Mouse (Mus musculus): ENCODE measurements around the gene Car5b.

Gene Car5b

DNA sequence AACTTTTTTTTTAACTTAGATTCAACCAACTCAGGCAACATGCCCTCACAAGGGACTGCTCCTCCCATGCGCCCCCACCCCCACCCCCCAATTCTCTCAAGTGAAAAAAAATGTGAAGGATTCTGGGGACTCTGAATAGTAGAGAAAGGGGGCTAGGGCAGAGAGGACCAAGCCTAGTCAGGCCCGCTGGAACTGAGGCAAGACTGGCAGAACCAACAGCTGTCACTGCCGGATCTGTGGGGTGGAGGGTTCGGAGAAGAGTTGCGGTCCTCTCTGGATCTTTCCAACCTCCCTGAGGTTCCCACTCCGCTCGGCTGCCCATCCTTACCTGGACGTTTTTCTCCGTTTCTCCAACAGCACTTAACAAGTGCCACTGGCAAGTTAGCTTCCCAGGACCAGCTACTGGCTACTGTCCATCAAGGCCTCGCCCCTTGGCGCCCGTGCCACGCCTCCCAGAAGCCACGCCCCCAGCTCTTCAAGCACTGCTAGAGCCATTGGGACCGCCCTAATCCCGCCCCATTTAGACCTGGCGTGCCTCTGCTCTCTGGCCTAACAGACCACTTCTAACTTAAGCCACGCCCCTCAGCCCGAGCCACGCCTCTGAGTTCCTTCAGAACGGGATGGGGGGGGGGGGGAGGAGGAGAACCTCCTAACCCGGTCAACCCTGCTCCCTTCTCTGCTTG is at the start of gene Car5b:
Gene Car5b, minus strand, starts transcription at position 391 of the 683 bp plus-strand sequence.
- in situ Hi-C loops (cut with MboI, MseI) = no loop called here

DNA sequence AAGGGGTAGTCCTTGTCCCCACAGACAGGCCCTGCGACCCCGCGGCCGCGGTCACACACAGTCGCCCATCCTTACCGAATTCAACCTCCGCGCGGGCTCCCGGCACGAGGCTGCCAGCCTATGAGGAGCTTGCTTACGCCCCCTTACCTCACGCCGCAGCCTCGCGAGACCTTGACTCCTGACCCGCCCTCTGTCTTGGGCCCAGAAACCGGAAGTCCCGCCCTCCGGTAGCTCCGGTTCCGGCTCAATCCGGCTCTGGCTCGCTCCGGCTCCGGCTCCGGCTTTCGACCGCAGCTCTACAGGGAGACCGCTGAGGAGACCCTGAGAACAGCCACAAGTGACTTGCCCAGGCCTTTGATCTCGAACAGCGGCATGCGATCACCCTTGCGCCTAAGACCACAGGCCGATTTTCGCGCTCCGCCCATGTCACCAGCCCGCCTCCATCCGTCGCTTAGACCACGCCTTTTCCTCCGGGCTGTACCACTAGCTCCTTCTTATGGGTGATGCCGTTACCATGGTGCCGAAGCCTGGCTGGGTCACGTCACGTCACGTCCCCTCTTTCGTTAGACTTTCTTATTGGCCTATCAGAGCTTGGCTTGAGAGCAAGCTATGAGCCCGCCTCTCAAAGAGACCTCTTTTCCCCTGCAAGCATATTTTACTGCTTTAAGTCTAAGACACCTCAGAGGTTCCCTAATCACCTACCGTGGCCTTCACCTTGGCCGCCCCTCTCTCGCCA is 48.4 kb upstream of the Car5b start, which contains the start of gene Siah1b:
Gene Siah1b, minus strand, starts transcription at position 454 of the 736 bp plus-strand sequence.
- in situ Hi-C loops (cut with MboI, MseI) = loop anchor here in 1 of 2 experiments (10.0 kb wide), 1 partner anchor 339 kb away; the partner anchor contains the start of gene Piga

DNA sequence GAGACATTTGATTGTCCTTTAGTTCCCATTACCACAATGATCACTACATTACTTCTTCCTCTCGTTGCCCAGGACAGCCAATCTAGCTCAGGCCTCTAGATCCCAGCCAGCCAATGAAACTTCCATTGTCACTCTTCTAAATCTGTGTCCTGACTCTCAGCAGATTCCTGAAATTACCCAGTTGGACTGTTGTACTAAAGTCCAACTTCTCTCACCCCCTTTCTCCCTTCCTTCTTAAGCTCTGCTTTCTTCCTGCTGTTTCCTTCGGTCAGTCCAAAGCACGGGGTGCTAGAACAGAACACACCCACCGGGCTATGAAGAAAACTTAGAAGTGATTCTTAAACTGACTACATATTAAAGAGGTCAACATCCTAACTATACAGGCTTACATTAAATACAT is 41.2 kb upstream of the Car5b start:
- in situ Hi-C loops (cut with MboI, MseI) = loop anchor here (5.0 to 10.0 kb wide), 2 partner anchors 132 to 1104 kb away; partner anchors contain the start of gene S100g (in 1 of the 2)

DNA sequence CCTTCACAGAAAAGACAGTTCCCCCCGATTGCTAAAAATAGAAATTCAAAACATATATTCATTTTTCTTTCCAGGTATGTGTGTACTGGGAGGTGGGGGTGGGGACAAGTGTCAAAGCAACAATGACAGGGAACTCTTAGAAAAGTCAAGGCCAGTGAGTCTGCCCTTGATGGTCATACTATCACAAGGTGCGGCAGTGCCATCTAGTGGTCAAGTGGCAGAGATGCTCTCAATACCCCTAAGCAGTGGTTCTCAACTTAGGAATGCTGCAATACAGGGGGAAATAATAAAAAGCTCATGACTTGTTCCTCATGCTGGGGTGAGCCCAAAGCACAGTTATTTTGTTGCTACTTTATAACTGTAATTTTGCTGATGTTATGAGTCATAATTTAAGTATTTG is 38.4 kb upstream of the Car5b start:
- in situ Hi-C loops (cut with MboI, MseI) = loop anchor here (5.0 to 10.0 kb wide), 2 partner anchors 129 to 1101 kb away; partner anchors contain the start of gene S100g (in 1 of the 2)

DNA sequence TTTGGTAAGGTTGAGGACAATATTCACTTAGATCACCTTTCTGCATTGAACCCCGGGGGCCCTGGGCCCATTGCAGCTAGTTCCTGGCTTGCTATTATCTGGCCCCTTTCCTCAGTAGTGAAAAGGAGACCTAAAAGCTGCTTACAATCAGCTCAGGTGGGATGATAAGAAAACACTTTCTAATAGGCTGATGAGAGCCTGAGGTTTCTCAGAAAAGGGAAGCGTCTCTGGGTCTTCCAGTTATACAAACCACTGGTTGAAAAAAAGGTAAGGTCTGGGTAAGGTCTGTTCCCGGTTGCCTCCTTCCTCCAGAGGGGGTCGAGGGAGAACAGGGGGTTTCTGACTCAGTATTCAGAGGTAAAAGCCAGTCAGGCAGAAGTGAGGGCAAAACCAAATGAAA is 31.3 kb upstream of the Car5b start:
- in situ Hi-C loops (cut with MboI, MseI) = no loop called here

DNA sequence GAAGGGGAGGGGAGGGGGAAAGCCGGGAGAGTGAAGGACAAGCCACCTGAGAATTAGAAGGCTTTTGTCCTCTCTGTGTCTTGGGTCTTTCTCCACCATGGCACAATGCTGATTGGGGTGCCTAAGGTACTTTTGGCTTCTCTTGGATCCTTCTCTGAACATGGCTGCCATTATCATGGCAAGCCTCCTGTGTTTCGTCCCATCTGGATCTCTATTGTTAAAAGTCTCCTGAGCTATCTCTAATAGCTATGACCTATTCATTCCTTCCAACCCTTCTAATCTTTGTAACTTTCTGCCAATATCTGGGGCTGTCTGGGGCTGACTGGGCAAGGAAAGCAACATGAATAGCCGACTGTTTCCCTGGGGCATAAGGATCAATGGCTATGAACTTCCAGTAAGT is 30.7 kb upstream of the Car5b start:
- in situ Hi-C loops (cut with MboI, MseI) = no loop called here

DNA sequence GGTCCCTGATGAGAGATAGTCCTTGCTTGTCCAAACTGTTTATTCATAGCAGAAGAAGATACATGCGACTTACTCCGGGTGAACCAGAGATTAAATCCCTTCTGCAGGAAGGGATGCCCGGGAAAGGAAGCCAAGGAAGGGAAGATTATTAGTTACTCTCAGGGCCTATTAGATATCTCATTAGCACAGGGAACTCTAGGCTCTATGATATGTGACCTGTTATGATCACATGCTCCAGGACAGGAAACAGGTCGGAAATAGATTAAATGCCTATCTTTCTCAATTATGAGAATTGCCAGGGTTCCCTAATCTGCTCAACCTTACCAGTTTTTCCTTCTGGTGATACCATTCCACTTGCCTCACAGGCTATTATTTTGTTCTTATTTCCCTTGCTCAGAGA is 27.9 kb upstream of the Car5b start:
- in situ Hi-C loops (cut with MboI, MseI) = no loop called here

DNA sequence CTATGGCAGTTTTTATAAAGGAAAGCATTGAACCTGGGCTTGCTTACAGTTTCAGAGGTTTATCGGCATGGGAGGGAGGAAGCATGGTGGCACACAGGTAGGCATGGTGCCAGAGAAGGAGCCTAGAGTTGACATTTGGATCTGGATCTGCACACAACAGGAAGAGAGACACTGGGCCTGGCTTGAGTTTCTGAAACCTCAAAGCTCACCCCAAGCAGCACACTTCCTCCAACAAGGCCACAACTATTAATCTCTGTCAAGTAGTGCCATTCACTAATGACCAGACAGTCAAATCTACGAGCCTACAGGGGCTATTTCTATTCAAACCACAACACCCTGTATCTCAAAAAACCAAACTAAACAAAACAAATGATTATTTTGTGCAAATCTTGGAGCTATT is 18.9 kb upstream of the Car5b start:
- in situ Hi-C loops (cut with MboI, MseI) = no loop called here

DNA sequence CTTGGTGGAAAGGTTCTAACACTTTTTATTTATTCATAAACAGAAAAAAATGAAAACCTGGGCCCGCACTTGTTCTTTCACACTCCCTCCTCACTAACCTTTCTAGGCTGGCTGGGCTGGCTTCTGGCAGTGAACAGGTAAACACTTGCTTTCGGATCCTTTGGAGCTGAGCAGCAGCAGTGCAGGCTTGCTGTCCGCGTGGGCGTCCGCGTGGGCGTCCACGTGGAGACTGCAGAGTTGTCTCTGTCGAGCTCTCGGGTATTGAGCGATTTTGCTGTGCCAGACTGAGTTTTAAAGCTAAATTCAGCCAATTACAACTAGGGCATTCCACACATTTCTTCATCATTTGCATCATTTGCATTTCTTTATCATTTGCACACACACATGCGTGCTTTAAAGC is 14.3 kb upstream of the Car5b start:
- in situ Hi-C loops (cut with MboI, MseI) = no loop called here

DNA sequence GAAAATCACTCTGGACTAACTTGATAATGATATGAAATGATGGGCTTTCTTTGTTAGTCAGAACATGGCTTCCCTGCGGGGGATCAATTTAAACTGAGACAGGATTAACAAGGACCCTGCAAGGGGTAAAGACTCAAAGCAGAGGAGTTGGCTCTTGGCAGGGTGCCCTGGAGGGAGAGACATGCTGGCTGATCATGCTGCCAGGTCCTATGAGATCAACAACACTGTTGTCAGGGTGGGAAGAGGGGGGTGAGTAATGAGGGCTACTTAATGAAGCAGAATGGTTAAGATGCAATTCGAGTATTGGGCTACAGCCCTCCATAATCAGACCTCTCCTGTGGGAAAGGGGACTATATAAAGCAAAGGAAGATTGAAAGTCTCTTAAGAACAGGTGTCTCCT is 11.1 kb upstream of the Car5b start:
- in situ Hi-C loops (cut with MboI, MseI) = no loop called here

DNA sequence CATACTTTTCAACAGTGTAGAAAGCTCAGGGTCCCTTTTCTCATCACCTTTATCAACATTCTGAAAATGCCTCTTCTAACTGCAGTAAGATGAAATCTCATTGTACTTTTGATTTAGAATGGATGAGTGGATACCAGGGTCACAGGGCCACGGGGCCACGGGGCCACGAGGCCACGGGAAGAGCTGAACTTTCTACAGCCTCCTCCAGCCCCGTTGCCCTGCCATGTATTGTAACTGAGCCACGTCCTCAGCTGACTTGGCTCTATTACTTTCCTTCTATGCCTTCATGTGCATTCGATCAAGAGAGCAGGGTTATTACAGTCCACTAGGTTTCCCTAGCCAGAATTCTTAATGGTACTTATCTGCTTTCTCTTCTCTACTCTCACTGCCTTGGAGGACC is 8.1 kb upstream of the Car5b start:
- in situ Hi-C loops (cut with MboI, MseI) = no loop called here

DNA sequence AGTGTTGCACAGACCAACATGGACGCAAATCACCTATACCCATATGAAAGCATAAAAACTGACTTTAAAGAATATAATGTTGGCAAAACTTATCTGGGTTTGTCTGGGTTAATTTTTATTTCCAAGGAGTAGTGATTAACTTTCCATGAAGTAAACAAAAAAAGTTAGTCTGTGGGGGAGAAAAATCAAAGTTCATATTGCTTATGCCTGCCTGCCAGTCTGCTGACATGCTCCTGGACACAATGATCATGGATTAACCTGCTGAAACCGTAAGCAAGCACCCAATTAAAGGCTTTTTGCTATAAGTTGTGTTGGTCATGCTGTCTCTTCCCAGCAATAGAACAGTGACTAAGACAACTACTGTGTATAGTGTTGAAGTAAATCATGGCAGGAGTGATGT is 7.6 kb upstream of the Car5b start:
- in situ Hi-C loops (cut with MboI, MseI) = no loop called here

DNA sequence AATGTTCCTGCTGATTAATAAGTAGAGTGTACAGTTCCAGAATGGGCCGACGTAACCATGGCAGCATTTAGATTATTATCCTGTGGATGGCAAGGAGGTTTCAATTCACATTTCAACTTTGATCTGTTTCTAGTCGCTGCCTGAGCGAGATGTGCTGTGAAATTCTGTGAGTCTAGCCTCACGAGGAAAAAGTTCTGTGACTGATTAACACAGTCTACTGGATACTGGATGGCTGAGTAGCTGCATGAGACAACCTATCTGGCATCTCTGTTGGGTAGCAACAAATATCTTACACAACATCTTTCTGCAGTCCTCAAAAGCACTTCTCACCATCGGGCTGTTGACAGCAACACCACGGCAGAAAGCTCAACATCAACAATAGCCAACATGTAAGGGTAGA is 4.7 kb upstream of the Car5b start:
- in situ Hi-C loops (cut with MboI, MseI) = no loop called here

DNA sequence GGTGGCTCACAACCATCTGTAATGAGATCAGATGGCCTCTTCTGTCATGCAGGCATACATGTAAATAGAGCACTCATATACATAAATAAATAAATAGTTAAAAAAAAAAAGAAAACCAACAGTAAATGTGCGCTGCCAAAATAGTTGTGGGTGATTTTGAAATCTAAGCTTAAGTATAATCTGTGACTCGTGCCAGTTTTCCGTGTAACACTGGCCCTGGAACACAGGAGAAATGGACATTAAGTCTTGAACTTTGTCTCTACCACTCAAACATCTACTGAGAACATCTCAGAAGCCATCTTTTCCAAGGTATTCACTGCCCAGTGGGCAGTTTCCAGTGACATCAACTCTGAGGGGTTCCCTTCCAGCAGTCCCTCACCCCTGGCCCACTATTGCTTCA is 12.2 kb downstream of the Car5b start:
- in situ Hi-C loops (cut with MboI, MseI) = no loop called here

DNA sequence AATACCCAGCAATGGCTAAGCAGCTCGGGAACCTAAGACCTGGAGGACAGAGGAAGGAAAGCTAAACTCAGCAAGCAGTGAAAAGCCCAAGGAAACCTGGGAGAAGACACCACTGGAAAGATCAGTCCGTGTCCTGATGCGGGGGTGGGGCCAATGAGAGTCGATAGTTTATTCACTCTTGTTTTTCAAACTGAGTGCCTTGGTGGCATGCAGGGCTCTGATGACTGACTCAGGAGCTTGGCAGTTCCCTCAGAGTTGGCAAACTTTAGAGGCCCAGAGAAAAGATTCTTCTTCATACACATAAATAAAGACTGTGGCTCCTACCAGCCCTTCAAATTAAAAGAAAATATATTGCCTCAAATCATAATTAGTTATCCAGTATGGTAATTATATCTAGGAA is 12.8 kb downstream of the Car5b start:
- in situ Hi-C loops (cut with MboI, MseI) = no loop called here

DNA sequence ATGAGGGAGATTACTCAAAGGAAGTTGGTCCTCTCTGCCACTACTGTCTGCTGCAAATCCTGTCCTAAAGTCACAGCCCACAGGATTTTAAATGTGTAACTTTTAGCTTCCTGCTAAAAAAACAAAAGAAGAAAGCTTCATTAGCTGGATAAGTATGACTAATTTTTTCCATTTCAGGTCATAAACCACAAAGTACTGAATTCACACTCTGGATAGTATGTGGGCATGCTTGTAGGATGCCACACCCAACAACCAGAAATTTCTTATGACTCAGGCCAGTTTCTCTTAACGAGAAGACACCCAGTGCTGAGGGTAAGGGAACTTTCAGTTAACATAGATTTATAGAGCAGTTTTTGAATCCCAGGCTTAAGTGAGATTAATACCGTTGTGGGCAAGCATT is 14.5 kb downstream of the Car5b start:
- in situ Hi-C loops (cut with MboI, MseI) = no loop called here

DNA sequence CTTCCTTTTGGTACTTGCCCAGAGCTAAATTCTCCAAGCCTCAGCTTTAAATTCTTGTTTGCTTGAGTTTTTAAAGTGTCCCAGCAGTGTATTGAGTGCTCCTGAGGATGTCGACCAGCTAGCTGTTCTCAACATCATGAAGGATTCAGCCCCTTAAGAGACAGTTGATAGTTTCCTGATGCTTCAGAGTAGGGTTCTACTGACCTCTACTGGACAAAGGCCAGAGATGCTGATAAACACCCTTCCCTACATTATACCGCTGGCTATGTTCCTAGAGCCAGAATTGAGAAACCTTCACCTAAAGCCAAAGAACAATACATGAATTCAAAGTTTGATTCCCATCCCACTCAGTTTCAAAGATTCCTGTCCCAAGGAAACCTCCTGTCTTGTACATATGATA is 23.0 kb downstream of the Car5b start:
- in situ Hi-C loops (cut with MboI, MseI) = no loop called here

DNA sequence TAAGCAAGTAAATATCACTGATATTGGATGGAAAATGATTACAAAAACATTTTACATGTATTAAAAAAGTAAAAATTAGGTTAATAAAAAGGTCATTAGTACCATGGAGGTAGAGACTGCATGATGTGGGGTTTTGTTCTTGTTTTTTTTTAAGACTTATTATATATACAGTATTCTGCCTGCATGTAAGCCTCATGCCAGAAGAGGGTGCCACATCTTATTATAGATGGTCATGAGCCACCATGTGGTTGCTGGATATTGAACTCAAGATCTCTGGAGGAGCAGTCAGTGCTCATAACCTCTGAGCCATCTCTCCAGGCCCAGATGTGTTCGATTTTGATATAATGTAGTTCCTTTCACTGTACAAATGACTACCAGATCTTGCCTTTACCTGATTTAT is 27.9 kb downstream of the Car5b start:
- in situ Hi-C loops (cut with MboI, MseI) = no loop called here

DNA sequence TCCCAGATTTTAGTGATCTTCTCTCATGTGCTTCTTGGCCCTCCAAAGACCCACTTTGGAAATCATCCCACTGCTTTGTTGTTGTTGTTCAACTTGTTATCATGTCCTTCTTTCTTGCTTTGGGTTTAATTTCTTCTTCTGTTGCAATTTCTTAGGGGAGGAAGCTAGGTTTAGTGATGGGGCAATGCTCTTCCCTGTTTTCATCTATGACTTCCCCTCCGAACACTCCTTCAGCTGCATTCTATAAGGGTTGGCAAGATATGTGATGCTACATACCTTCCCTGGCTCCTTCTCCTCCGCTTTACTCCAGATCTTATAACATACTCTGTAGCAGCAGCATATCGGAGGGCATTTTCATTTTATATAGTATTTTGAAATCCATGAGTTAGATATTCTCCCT is 31.0 kb downstream of the Car5b start:
- in situ Hi-C loops (cut with MboI, MseI) = no loop called here

DNA sequence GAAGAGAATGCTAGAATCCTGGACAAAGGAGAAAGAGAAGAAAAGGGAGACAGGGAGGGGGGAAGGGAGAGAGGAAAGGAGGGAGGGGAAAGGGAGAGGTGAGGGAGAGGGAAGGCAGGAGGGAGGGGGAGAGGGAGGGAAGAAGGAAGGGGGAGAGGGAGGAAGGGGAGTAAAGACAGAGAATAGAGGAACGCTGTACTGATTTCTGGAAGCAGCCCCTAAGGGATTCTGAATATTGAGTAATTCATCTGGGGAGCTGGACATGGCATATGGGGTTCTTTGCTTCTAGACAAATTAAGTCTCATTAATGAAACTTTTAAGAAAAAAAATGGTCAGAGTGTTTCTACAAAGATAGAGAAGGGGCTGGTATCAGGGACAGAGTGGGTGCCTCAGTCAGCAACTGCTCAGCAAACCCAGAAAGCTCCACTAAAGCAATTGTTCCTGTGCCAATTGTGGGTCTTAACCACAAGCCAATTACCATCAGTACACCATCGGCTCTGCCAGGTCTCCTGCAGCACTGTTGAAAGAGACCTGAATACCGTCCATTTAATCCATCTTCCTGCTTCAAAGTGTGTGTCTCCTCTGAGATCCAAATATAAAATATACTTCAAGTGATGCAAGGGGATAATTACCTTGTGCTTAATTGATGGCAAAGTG is 40.0 kb downstream of the Car5b start:
- in situ Hi-C loops (cut with MboI, MseI) = loop anchor here in 1 of 2 experiments (10.0 kb wide), 1 partner anchor 1637 kb away; no protein-coding TSS in a partner anchor

DNA sequence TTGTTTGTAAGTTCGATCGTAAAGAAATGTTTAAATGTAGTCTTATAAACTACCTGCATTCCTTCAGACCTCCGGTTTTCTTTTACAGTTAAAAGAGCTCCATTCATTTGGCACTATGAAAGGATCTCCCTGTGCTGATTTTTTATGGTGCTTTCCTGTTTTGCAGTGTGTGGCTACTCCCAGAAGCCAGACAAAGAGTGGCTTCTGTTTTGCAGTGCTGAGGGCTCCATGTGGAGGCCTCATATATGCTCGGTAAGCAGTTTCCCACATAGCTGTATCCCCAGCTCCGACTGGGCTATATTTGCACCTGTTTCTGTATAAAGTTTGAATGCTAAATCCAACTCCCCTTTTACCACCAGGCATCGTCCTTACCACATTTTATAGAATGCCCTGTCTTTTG is 45.7 kb downstream of the Car5b start:
- in situ Hi-C loops (cut with MboI, MseI) = loop anchor here in 1 of 2 experiments (10.0 kb wide), 1 partner anchor 1643 kb away; no protein-coding TSS in a partner anchor

DNA sequence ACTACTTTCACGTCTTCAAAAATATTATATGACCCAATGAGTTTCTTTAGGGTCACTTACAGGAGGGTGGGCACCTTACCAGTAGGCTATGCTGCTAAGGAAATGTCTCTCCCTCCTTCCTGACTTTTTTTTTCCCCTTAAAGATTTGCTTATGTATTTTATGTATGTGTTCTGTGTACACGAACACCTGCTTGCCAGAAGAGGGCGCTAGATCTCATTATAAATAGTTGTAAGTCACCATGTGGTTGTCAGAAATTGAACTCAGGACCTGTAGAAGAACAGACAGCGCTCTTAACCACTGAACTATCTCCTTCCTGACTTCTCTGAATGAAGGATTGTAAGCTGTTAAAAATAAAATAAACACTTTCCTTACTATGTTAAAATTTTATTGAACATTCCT is 46.3 kb downstream of the Car5b start:
- in situ Hi-C loops (cut with MboI, MseI) = loop anchor here in 1 of 2 experiments (10.0 kb wide), 1 partner anchor 1643 kb away; no protein-coding TSS in a partner anchor
